Mouse (Mus musculus): Measurements from ENCODE around the gene Pkd1. TPM values are rescaled to one million over a fixed set of nuclear protein-coding genes. Genes with fewer than 3 reads are reported as not detected.

Pkd1 gene
- polyA plus RNA-seq, 1 experiment from 2014 or later: 20.6 TPM

DNA sequence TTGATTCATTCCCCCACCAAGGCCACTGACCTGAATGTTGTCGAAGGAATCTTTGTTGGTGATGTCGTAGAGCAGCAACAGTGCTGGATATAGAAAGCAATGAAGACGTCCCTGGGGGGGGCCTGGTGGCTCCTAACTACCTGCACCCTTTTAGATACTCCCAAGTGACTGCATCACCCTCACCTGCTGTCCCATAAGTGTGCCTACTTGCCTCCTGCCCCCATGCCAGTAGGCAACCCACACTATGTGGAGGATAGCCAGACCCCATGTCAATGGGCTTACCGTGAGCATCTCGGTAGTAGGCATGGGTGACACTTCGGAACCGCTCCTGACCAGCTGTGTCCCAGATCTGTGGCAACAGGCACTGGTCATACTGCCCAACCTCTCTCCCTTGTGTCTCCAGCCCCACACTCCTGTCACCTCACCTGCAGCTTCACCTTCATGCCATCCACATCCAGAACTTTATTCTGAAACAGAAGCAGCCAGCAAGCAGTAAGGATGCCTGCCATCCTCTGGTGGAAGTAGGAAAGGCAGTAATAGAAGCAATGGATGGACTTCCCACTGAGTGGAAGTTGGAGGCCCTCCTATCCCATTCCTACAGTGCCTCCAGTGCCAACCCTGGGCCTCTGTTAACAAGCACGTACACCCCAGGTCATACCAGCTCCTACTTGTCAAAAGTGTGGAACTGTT, 19.1 kb upstream of the Pkd1 start:
- Histone ChIP-seq H3K4me3 (ENCODE audit: low read depth, low read length) (no peak overlapping the region), H3K4me2 (ENCODE audit: low read depth) (peak overlapping the region; percentile 82), H3K4me1 (ENCODE audit: control insufficient read depth, insufficient read depth, low read length) (peaks cover 34% of the 10 kb centered on the region), H3K27ac (ENCODE audit: low read depth, low read length) (no peak overlapping the region), H3K36me3 (ENCODE audit: control insufficient read depth, insufficient read depth, low read length) (peaks cover 6% of the 10 kb centered on the region; the same call in 1 of the 2 replicates), H3K9me3 (ENCODE audit: control insufficient read depth, low read length) (no peaks in the 10 kb centered on the region), H3K27me3 (ENCODE audit: control insufficient read depth, insufficient read depth, low read length) (no peaks in the 10 kb centered on the region), H3K9ac (ENCODE audit: low read length) (peak overlapping the region; percentile 52)
- no peak for DNase-seq (ENCODE audit: low spot score)
- WGBS: 22% methylated on average over 8 of the region's 8 CpGs
- no peak for ATAC-seq (ENCODE audit: insufficient read depth, low FRiP score, low TSS enrichment)

GRCm38 (mm10) chr17:24531064-24531463, 18.6 kb upstream of the Pkd1 start:
- DNase-seq (ENCODE audit: low spot score) (no peak), ATAC-seq (ENCODE audit: insufficient read depth, low FRiP score, low TSS enrichment) (no peak)
- Histone ChIP-seq H3K9me3 (ENCODE audit: control insufficient read depth, low read length) (no peaks in the 10 kb centered on the region), H3K27me3 (ENCODE audit: control insufficient read depth, insufficient read depth, low read length) (no peaks in the 10 kb centered on the region), H3K4me1 (ENCODE audit: control insufficient read depth, insufficient read depth, low read length) (peaks cover 34% of the 10 kb centered on the region), H3K27ac (ENCODE audit: low read depth, low read length) (no peak overlapping the region), H3K36me3 (ENCODE audit: control insufficient read depth, insufficient read depth, low read length) (peaks cover 6% of the 10 kb centered on the region; the same call in 1 of the 2 replicates), H3K4me2 (ENCODE audit: low read depth) (no peak overlapping the region), H3K4me3 (ENCODE audit: low read depth, low read length) (no peak overlapping the region), H3K9ac (ENCODE audit: low read length) (no peak overlapping the region)
- whole genome bisulfite sequencing: 65% methylated on average over 3 of the region's 3 CpGs

GRCm38 (mm10) chr17:24532045-24532444, 17.6 kb upstream of the Pkd1 start:
- Histone ChIP-seq H3K36me3 (ENCODE audit: control insufficient read depth, insufficient read depth, low read length) (peaks cover 6% of the 10 kb centered on the region; the same call in 1 of the 2 replicates), H3K4me1 (ENCODE audit: control insufficient read depth, insufficient read depth, low read length) (peaks cover 28% of the 10 kb centered on the region), H3K4me2 (ENCODE audit: low read depth) (no peak overlapping the region), H3K27ac (ENCODE audit: low read depth, low read length) (no peak overlapping the region), H3K4me3 (ENCODE audit: low read depth, low read length) (no peak overlapping the region), H3K9ac (ENCODE audit: low read length) (no peak overlapping the region), H3K27me3 (ENCODE audit: control insufficient read depth, insufficient read depth, low read length) (no peaks in the 10 kb centered on the region), H3K9me3 (ENCODE audit: control insufficient read depth, low read length) (no peaks in the 10 kb centered on the region)
- 73% methylated on average over 7 of the region's 7 CpGs for WGBS
- no peak for DNase-seq (ENCODE audit: low spot score)
- ATAC-seq (ENCODE audit: insufficient read depth, low FRiP score, low TSS enrichment): no peak

DNA sequence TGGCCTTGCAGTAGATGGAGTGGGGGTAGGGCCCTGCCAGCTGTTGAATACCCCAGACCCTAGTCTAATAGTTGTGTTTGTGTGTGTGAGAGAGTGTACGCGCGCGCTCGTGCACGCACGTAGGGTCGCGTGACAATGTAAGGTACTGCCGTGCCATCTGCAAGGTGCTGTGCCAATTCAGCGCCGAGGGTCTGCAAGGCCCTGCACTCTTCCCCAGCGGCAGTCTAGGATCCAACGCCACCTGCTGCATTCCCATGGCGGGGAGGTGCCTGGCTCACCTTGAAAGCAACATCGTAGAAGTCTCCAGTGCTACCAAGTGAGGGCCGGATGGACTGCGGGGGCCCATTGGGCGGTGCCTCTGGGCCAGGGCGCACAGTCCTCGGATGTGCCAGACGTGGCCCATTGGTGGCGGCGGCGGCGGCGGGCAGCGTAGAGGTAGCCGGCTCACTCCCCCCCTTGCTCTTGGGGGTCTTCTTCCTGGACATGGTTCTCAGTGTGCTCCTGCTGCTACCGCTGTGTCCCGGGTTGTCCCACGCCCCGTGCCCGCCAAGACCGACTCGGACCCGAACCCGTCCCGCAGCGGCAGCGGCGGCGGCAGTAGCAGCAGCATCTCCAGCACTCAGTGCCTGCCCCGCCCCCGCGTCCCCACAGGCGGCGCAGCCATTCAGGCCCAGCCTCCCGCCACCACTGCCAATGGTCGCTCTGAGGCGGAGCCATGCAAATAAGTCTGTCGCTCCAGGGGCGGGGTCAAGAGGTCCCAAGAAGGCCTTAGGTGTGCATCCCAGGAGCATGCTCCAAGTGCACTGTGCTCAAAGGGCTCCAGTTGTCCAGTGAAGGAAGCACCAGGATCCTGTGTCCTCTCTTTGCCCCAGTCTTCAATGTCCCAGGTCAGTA, 16.3 kb upstream of the Pkd1 start:
- DNase-seq (ENCODE audit: low spot score) (peak; percentile 84), ATAC-seq (ENCODE audit: insufficient read depth, low FRiP score, low TSS enrichment) (peak; percentile 58; the same call in 1 of the 2 replicates)
- Histone ChIP-seq H3K9me3 (ENCODE audit: control insufficient read depth, low read length) (no peaks in the 10 kb centered on the region), H3K27ac (ENCODE audit: low read depth, low read length) (no peak overlapping the region), H3K4me1 (ENCODE audit: control insufficient read depth, insufficient read depth, low read length) (peaks cover 28% of the 10 kb centered on the region), H3K4me3 (ENCODE audit: low read depth, low read length) (peak overlapping the region; percentile 16; the same call in 1 of the 2 replicates), H3K4me2 (ENCODE audit: low read depth) (peak overlapping the region; percentile 45), H3K9ac (ENCODE audit: low read length) (peak overlapping the region; percentile 19; the same call in 1 of the 2 replicates), H3K36me3 (ENCODE audit: control insufficient read depth, insufficient read depth, low read length) (peaks cover 6% of the 10 kb centered on the region; the same call in 1 of the 2 replicates), H3K27me3 (ENCODE audit: control insufficient read depth, insufficient read depth, low read length) (no peaks in the 10 kb centered on the region)
- WGBS: 7% methylated on average over 53 of the region's 53 CpGs

- Histone ChIP-seq H3K27me3 (ENCODE audit: control insufficient read depth, insufficient read depth, low read length) (no peaks in the 10 kb centered on the region), H3K9me3 (ENCODE audit: control insufficient read depth, low read length) (no peaks in the 10 kb centered on the region), H3K4me1 (ENCODE audit: control insufficient read depth, insufficient read depth, low read length) (peaks cover 22% of the 10 kb centered on the region), H3K9ac (ENCODE audit: low read length) (peak within 1 kb of the TSS; percentile 19; the same call in 1 of the 2 replicates), H3K4me2 (ENCODE audit: low read depth) (peak within 1 kb of the TSS; percentile 45), H3K36me3 (ENCODE audit: control insufficient read depth, insufficient read depth, low read length) (peaks cover 6% of the 10 kb centered on the region; the same call in 1 of the 2 replicates), H3K27ac (ENCODE audit: low read depth, low read length) (no peak within 1 kb of the TSS), H3K4me3 (ENCODE audit: low read depth, low read length) (peak within 1 kb of the TSS; percentile 16; the same call in 1 of the 2 replicates)
- WGBS: 92% methylated on average over 8 of the region's 8 CpGs
- no peak for DNase-seq (ENCODE audit: low spot score)
- ATAC-seq (ENCODE audit: insufficient read depth, low FRiP score, low TSS enrichment): no peak
These were observed 15.4 kb upstream of the Pkd1 start, which contains the start of gene Rab26 for GRCm38 (mm10) chr17:24534160-24534718. Rab26 (minus strand) TSS chr17:24534210.

- ATAC-seq (ENCODE audit: insufficient read depth, low FRiP score, low TSS enrichment): no peak
- no peak for DNase-seq (ENCODE audit: low spot score)
- Histone ChIP-seq H3K27ac (ENCODE audit: low read depth, low read length) (no peak overlapping the region), H3K27me3 (ENCODE audit: control insufficient read depth, insufficient read depth, low read length) (no peaks in the 10 kb centered on the region), H3K4me3 (ENCODE audit: low read depth, low read length) (no peak overlapping the region), H3K9me3 (ENCODE audit: control insufficient read depth, low read length) (no peaks in the 10 kb centered on the region), H3K36me3 (ENCODE audit: control insufficient read depth, insufficient read depth, low read length) (peaks cover 2% of the 10 kb centered on the region; the same call in 1 of the 2 replicates), H3K4me1 (ENCODE audit: control insufficient read depth, insufficient read depth, low read length) (peaks cover 11% of the 10 kb centered on the region), H3K9ac (ENCODE audit: low read length) (no peak overlapping the region), H3K4me2 (ENCODE audit: low read depth) (no peak overlapping the region)
- WGBS: 58% methylated on average over 5 of the region's 5 CpGs
These were observed 14.3 kb upstream of the Pkd1 start for GRCm38 (mm10) chr17:24535300-24535699.

GRCm38 (mm10) chr17:24537536-24537935, 12.1 kb upstream of the Pkd1 start:
- peaks cover 5% of the 10 kb centered on the region for H3K4me1 ChIP-seq (ENCODE audit: control insufficient read depth, insufficient read depth, low read length)
- no peak overlapping the region for H3K4me3 ChIP-seq (ENCODE audit: low read depth, low read length)
- H3K27ac ChIP-seq (ENCODE audit: low read depth, low read length): no peak overlapping the region
- no peak for ATAC-seq (ENCODE audit: insufficient read depth, low FRiP score, low TSS enrichment)
- H3K4me2 ChIP-seq (ENCODE audit: low read depth): no peak overlapping the region
- no peaks in the 10 kb centered on the region for H3K9me3 ChIP-seq (ENCODE audit: control insufficient read depth, low read length)
- H3K27me3 ChIP-seq (ENCODE audit: control insufficient read depth, insufficient read depth, low read length): no peaks in the 10 kb centered on the region
- H3K36me3 ChIP-seq (ENCODE audit: control insufficient read depth, insufficient read depth, low read length): no peaks in the 10 kb centered on the region; the same call in 1 of the 2 replicates
- DNase-seq (ENCODE audit: low spot score): peak; percentile 6
- no peak overlapping the region for H3K9ac ChIP-seq (ENCODE audit: low read length)
- WGBS: 57% methylated on average over 3 of the region's 3 CpGs

DNA sequence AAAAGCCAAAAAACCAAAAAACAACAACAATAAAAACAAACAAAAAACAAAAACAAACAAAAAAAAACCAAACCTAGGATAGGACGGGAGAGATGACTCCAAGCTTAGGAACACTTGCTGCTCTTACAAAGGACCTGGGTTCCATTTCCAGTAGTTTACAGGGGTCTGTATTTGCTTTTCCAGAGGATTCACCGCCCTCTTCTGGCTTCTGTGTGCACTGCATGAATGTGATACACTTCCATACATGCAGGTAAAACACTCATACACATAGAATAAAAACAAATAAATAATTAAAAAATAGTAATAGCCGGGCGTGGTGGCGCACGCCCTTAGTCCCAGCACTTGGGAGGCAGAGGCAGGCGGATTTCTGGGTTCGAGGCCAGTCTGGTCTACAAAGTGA, 10.7 kb upstream of the Pkd1 start:
- H3K4me1 ChIP-seq (ENCODE audit: control insufficient read depth, insufficient read depth, low read length): no peaks in the 10 kb centered on the region
- DNase-seq (ENCODE audit: low spot score) (peak; percentile 42), ATAC-seq (ENCODE audit: insufficient read depth, low FRiP score, low TSS enrichment) (no peak; the same call in 1 of the 2 replicates)

More for the DNA sequence above, 10.7 kb upstream of the Pkd1 start:
- Histone ChIP-seq H3K27ac (ENCODE audit: low read depth, low read length) (no peak overlapping the region), H3K4me2 (ENCODE audit: low read depth) (no peak overlapping the region), H3K9ac (ENCODE audit: low read length) (no peak overlapping the region), H3K9me3 (ENCODE audit: control insufficient read depth, low read length) (no peaks in the 10 kb centered on the region), H3K4me3 (ENCODE audit: low read depth, low read length) (no peak overlapping the region), H3K27me3 (ENCODE audit: control insufficient read depth, insufficient read depth, low read length) (no peaks in the 10 kb centered on the region), H3K36me3 (ENCODE audit: control insufficient read depth, insufficient read depth, low read length) (no peaks in the 10 kb centered on the region; the same call in 1 of the 2 replicates)
- 70% methylated on average over 8 of the region's 8 CpGs for WGBS

All from neural tube, embryonic 11.5 days (tissue).